Mouse (Mus musculus) bone marrow macrophage, adult 2 months (primary cell): ENCODE data around the gene Ccdc47.

Experiments used
- CTCF ChIP-seq: IDR thresholded peaks from 2 replicates; pipeline ENCODE4 v1.5.1; 2012; ENCODE audit warnings: low read depth, mild to moderate bottlenecking, low read length, moderate library complexity
- POLR2A ChIP-seq: IDR thresholded peaks from 2 replicates; pipeline ENCODE4 v1.6.1; 2012; ENCODE audit warnings: mild to moderate bottlenecking, low read depth, low read length, borderline replicate concordance

- no peak for TF ChIP-seq CTCF
- no peak for TF ChIP-seq POLR2A
Observed at GRCm38 (mm10) chr11:106215927-106216729, at the start of gene Ccdc47.
